Mouse (Mus musculus): ENCODE data around the gene Ino80d. TPM values are rescaled to one million over a fixed set of nuclear protein-coding genes. Genes with fewer than 3 reads are reported as not detected.

Gene Ino80d
- total RNA-seq, 2 experiments from 2014 or later: 24.0 to 73.8 TPM

DNA sequence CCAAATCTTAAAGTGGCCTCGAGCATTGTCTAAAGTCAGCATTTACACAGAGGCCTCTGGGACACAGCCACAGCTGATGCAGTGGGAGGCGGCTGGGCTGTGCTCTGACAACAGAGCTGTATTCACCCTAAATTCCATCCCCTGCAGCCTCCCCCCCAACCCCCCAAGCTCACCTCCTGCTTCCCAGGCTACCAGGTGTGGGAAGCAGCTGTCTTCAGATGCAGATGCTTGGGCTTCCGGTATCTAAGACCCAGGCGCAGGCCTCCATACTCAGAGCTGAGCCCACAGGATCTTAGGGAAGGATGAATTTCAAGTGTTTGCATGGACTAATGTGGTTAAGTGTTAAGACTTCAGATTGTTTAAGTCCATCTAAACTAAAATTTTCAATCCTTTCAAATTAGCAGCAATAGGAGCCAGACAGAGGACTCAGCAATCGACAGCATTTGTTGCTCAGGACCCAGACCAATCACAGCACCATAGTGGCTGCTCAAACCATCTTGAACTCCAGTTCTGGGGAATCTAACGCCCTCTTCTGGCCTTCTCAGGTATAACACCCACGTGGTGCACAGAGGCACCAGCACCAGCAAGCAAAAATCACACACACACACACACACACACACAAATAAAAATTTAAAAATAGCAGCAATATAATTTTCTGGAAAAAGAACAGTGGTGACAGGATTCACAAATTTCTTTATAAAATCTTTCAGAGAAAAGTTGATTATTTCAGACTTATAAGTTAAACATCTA is 3.8 kb downstream of the Ino80d start:
- ATAC-seq (replicated peaks; ENCODE audit: poor library complexity, severe bottlenecking): 0 out of 2 replicates have a peak, but pooled peaks have one; percentile 30

DNA sequence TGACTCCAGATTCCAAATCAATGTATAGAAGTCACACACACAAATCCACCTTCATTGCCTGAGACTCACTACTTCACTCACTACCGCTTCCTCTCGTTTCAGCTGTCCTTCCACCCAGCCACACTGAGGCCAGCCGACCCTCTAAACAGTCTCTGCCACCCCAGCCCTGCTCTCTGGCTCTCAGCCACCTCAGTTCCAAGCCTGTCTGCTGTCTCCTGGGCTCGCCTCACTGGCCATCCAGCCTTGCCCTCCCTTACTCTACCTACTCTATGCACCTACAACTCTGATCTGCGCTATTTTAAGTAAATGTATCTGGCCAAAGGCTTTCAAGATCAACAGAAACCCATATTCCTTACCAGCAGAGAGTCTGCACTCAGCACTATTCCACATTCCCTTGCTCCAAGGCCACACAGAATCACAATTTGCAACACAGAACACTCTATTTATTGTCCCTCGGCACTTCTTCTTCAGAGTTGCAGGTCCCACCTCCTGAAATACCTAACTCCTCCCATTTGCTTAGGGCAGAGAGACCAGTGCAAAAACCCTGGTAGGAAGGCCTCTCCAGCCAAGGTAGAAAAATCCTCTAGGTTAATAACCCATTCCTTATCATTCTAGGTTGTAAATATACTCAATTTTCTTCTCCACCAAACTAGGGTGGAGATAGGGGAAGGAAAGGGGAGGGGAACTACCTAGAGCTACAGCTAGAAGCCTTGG is 6.7 kb downstream of the Ino80d start:
- ATAC-seq (replicated peaks; ENCODE audit: poor library complexity, severe bottlenecking): peak; percentile 31

DNA sequence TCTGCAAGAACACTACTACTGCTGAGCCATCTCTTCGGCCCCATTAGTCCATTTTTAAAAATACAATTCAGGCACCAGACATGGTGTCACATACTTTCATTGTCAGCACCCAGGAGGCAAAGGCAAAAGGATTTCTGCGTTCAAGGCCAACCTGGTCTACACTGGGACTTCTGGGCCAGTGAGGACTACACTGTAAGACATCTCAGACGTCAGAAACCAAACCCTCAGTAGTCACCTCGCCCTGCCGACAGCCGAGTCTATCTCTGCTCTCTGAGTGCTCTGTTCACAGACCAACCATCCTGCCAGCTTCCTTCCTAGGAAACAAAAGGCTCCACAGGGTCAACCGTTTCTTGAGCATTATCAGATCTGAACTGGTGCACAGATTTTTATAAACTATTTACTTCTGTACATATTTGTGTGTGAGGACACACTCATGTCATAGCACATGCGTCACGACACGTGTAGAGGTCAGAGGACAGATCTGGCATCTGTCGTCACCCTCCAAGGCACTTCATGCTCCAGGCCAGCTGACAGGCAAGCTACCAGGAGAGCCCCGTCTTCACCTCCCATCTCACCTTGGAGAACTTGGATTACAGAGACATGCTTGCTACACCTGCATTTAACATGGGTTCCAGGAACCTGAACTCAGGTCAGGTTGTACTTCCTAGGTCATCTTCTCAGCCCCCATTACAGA is 11.6 kb downstream of the Ino80d start:
- no peak for ATAC-seq (replicated peaks; ENCODE audit: poor library complexity, severe bottlenecking)

DNA sequence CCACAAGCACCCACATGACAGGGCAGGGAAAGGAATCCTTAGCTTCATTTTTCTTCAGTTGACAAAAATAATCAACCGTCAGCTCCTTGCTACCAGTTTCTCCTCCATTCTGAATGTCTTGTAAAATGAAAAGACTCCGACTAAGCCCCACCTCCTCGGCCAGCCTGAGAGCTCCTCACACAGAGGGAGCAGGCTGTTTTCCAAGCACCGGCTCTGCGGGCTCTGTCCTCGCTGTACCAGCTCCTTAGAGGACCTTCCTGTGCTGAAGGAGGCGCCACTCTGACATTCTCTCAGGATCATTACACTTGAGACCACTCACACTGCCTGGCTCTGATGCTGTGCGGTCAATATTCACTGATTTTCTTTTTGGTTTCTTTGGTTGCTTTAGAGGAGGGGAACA is 14.3 kb downstream of the Ino80d start:
- no peak for ATAC-seq (replicated peaks; ENCODE audit: poor library complexity, severe bottlenecking)

DNA sequence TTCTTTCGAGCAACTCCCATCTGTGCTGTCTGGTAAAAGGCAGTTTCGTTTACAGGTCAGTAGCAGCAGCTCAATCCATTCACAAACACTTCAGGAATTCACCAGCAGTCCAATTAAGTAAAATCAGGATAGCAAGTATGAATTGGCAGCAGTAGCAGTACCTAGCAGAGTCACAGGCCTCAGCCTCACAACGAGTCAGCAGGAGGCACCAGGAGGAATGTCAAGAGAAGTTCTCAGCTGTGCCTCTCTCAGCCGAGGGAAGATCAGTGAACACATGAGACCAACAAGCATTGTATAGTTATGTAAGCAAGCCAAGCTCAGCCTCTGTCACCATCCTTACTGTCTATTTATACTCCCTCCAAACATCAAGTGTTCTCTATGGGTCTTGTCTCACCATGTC is 15.6 kb downstream of the Ino80d start:
- ATAC-seq (replicated peaks; ENCODE audit: poor library complexity, severe bottlenecking): no peak

DNA sequence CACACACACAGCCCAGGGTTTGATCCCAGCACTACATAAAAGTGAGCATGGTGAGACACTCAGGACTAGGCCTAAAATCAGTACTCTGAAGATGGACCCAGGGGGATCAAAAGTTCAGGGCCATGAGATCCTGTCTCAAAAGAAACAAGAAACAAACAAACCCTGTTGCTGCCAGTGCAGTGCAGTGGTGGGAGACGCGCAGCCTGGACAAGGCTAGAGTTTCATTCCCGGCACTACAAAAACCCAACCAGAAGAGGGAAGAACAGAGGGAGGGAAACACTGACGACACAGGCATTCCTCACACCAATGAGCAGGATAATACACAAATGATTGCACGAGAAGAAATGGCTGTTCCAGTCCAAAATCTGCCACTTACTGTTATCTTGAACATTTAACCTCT is 18.4 kb downstream of the Ino80d start:
- no peak for ATAC-seq (replicated peaks; ENCODE audit: poor library complexity, severe bottlenecking)

DNA sequence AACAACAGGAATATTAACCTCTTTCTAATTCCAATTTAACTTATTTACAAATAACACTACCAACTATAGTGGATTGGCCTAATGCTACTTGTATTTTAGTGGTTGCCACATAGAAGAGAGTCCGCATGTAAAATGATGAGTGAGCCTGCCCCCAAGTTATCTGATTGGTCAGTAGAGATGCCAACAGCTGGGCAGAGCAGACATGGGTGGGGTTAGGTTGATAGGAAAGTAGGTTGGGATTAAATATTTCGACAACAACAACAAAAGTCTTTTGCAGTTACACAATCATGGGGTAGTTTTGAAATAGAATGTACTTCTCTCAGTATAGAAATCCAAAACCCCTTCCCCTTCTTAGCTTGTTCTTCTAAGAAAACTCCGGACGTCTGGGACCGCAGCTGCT is 24.7 kb downstream of the Ino80d start:
- peak; percentile 75 for ATAC-seq (replicated peaks; ENCODE audit: poor library complexity, severe bottlenecking)

DNA sequence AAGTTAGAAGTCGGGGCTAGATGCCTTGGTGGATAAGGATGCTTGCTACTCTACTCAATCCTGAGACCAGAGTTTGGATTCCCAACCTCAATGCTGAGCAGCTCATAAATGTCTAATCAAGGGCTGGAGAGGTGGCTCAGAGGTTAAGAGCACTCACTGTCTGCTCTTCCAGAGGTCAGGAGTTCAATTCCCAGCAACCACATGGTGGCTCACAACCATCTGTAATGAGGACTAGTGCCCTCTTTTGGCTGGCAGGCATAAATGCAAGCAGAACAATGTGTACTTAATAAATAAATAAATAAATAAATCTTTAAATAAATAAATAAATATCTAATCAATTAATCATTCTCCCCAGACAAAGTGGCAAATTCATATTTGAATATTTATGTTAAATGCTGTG is 25.9 kb downstream of the Ino80d start:
- no peak for ATAC-seq (replicated peaks; ENCODE audit: poor library complexity, severe bottlenecking)

DNA sequence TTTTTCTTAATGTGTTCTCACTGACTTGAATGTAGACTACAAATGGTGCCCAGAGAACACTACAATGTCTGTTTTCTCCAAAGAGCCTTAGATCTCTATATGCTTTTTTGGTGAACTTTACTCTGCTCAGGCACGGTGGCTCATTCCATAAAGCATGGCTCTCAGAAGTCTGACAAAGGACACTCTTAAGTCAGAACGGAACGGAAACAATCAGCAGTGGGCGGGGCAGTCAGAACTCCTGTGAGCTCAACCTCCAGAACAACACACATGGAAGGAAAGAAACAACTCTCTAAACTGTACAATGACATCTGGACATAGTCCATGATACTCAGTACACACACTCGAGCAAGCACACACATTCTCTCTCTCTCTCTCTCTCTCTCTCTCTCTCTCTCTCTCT is 34.2 kb downstream of the Ino80d start:
- no peak for ATAC-seq (replicated peaks; ENCODE audit: poor library complexity, severe bottlenecking)

DNA sequence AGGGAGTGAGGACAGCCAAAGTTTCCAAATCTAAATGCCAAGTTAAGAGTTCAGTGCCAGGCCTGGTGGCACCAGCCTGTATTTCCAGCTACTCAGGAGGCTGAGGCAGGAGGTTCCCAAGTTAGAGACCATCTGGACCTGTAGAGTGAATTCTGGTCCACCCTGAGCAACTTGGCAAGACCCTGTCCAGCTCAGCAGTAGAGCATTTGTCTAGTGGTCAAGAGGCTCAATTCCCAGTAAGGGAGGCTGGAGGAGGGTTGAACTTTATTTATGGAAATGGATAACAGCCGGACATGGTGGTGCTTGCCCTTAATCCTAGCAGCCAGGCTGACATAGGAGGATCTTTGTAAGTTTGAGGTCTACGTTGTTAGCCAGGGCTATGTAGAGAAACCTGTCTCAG is 38.1 kb downstream of the Ino80d start:
- ATAC-seq (replicated peaks; ENCODE audit: poor library complexity, severe bottlenecking): no peak

DNA sequence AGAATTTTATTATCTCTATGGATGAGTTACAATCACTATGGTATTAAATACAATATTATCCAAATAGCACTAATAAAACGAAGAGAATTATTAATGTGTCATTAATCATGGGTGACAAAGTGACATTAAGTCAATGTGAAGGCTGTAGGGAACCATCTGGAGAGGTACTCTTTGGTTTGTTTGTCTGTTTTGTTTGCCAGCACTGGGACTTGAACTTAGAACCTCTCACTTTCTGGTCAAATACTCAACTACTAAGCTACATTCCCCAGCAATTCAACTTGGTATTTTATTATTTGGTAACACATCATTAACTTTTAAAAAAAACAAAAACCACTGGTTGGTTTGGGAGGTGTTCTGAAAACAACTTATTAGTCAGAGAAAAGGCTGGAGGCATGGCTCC is 43.1 kb downstream of the Ino80d start:
- no peak for ATAC-seq (replicated peaks; ENCODE audit: poor library complexity, severe bottlenecking)

DNA sequence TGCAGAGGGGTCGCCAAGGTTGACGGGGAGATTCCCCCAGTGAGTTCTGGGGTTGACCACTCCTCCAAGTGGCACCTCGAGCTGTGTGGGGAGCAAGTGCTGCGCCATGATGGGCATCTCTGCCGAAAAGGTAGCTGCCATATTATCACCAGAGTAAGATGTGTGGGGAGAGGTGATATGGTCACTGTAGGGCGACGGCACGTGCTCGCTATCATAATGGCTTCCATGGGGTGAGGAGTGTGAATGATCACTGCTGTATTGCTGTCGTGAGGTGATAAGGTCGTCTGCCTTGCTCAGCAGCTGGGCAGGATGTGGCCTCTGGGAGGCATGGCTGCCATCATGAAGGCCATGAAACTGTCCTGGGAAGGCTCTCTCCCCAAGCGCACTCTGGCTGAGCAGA is 56.1 kb downstream of the Ino80d start:
- no peak for ATAC-seq (replicated peaks; ENCODE audit: poor library complexity, severe bottlenecking)

DNA sequence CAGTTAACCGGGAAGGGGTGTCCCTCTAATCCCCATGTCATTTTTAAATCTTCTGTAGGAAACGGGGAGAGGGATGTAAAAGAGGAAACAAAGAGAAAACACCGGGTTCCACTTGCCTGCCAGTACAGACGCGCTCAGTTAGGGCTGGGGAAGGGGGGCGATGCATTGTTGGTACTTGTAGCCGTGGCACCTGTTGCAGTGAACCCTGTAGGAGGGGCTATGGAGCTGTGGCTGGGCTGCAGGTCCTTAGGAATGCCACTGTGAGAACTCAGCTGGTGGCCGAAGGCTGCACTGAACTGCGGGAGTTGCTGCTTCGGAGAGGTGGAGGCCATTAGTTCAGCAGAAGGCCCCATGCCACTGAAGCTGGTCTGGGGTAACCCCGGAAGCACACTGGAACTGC is 56.6 kb downstream of the Ino80d start:
- ATAC-seq (replicated peaks; ENCODE audit: poor library complexity, severe bottlenecking): no peak

DNA sequence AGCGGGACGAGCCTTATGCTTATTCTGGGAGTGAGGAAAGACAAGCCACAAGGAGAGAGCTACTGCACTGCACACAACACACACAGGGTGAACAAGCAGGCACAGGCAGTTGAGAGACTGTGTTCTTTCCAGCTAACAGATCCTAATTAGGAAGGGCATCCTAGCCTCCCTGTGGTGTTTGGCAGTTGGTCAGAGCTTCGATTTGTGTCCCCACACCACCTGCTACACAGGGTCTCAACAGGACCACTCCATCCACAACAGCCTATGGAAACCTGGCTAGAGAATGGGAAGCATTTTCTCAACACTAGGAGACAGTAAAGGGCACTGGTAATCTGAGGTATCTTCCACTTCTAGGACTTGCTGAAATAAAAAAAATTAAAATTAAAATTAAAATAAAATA is 57.1 kb downstream of the Ino80d start:
- no peak for ATAC-seq (replicated peaks; ENCODE audit: poor library complexity, severe bottlenecking)

DNA sequence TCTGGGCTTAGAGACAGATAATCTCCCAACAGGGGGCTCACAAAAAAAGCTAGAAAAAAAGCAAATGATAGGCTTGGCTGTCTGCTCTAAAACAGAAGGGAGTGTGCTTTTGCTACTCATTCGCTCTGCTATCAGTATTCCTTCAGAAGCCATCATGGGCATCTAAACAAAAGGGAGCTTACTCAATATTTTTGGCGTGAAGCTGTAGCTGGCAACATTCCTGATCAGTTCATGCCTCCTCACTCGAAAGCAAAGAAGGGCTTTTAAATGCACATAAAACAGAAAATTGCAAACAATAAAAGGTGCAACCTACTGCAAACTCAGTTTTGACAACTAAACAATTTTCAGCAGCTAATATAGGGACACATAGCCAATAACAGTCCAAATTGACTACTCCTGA is 59.1 kb downstream of the Ino80d start:
- no peak for ATAC-seq (replicated peaks; ENCODE audit: poor library complexity, severe bottlenecking)

DNA sequence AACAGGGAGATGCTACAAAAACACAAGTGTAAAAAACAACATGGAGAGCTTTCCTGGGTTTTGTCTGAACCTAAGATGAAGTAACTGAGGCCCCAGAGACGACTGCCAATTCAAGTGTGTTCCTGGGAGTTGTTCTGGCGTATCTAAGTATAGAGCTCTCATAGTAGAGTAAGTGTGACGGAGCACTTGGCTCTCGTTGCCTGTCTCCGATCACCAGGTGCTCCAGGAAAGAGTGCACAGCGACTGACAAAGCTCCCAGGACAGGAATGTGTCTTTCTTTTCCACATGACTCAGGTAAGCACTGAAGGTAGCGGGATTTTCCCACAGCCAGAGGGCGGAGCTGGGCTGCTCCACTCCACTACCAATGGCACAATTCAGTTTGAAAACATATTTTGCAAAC is 63.6 kb downstream of the Ino80d start:
- no peak for ATAC-seq (replicated peaks; ENCODE audit: poor library complexity, severe bottlenecking)

DNA sequence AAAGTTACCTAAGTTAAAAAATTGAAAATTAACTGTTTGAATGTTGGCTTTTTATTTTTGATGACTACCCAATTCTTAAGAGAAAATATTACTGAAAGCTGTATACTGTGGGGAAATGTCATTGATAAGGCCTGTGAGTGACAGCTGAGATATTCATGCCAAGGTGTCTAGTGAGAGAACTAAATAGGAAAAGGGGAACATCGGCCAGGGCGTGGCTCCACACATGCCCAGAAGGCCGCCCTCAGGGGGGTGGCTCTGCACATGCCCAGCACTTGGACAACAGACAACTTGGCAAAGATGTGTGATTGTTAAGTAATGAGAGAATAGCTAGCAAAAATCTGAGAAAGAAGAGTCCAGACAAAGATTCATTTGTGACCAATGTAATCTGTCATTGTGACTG is 64.5 kb downstream of the Ino80d start:
- ATAC-seq (replicated peaks; ENCODE audit: poor library complexity, severe bottlenecking): peak; percentile 40; the same call in 1 of the 2 replicates

DNA sequence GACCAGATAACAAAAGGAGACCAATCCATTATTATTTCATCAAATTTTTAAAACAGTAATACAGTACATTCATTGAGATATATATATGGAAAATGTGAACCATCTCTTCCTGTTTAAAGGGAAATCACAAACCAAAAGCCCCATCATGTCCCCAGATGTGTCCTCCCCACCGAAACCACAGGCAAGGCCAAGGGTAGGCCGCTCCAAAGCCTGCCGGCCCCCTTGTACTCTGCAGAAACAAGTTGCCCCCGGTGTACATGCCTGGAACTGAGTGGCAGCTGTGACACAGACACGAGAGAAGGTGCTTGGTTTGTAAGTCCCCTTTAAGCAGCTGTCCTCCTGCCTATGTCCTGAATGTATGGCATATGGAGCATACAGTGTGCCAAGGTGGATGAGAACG is 66.5 kb downstream of the Ino80d start:
- ATAC-seq (replicated peaks; ENCODE audit: poor library complexity, severe bottlenecking): no peak; the same call in 1 of the 2 replicates

DNA sequence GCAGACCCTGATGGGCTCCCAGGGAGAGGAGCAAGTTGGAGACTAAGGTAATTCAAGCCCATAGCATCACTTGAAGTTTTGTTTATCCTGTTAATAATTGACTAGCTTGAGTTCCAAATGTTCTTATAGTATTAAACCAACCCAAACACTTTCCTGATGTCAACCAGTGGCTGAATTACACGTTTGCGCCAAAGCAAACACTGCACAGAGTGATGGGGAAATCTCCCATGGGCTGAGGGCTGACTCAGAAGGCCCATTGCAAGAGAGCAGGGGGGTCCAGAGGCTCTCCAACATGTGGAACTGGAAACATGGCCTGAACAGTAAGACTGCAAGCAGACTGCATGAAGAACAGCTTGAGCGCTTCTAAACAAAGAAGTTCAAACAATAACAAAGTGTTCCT is 81.5 kb downstream of the Ino80d start:
- ATAC-seq (replicated peaks; ENCODE audit: poor library complexity, severe bottlenecking): no peak

DNA sequence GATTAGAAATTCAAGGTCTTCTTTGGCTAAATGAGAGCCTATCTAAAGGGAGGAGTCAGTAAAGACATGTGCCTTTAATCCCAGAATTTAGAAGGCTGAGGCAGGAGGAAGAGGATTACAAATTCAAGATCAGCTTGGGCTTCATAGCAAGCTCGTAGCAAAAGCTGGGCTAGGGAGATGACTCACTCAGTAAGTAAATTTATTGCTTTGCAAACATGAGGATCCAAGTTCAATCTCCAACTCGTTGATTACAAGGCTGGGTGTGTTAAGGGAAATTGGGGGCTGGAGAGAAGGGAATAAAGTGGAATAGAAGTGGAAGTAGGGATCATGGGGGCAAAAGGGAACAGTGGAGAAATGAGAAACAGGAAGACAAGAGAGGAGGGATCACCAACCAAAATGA is 94.6 kb downstream of the Ino80d start:
- no peak for ATAC-seq (replicated peaks; ENCODE audit: poor library complexity, severe bottlenecking)

DNA sequence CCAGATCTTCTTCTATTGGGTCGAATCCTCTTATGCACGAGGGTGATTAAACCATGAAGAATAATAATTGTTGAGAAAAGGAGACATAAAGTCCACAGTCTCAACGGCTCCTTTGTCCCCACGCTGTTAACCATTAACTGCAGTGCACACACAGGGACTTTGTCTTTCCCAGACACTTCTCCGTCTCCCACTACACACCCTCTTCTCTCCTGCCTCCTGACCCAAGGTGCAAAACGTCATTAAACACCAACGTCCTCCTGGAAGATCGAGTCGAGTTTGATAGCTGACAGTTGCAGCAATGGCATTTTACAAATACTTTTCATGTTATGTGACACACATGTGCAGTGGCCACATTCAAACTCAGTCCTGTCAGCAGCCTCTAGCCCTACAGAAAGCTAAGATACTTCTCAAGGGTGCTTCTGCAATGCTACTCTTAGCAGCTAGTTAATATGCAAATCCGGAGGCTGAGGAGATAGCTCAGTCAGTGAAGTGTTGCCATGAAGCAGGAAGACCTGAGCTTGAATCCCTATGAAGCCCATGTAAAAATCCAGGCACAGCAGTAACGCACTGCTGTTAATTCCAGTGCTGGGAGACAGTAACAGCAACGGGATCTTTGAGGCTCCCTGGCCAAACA is 109.3 kb downstream of the Ino80d start:
- no peak for ATAC-seq (replicated peaks; ENCODE audit: poor library complexity, severe bottlenecking)
